Mouse (Mus musculus) intestine, embryonic 14.5 days (tissue): Measurements from ENCODE around the gene B3gnt3. TPM values are rescaled to one million over a fixed set of nuclear protein-coding genes. Genes with fewer than 3 reads are reported as not detected.
"Not testable (repeated sequence)": the region's sequence is repeated elsewhere in the genome, so short reads cannot be mapped to it uniquely, and the experiment has no call there.

Source experiments
- ATAC-seq: fragments of 200-750 bp; cut with Nextera tagmentation; replicated peaks from 2 replicates; pipeline ENCODE4 v1.8.0; 2017; ENCODE audit warnings: low read depth, moderate number of reproducible peaks, moderate TSS enrichment, moderate library complexity; ENCODE audit not compliant: low FRiP score, low TSS enrichment
- DNase-seq: peaks from one replicate; pipeline ENCODE4 v3.0.0-alpha.2; 2018; ENCODE audit warnings: low spot score
- H3K27ac ChIP-seq: fragments of 300-500 bp; sonication (generic); 2 replicates; pipeline ENCODE4 v1.5.1; 2014; ENCODE audit warnings: low read depth, mild to moderate bottlenecking, control low read depth
- H3K27me3 ChIP-seq: fragments of 300-500 bp; sonication (generic); replicated peaks from 2 replicates; pipeline ENCODE4 v1.6.1; 2014; ENCODE audit warnings: low read length, control low read depth; ENCODE audit not compliant: control insufficient read depth, insufficient read depth
- H3K36me3 ChIP-seq: fragments of 300-500 bp; sonication (generic); 2 replicates; pipeline ENCODE4 v1.6.1; 2014; ENCODE audit warnings: low read length, control low read depth; ENCODE audit not compliant: control insufficient read depth, insufficient read depth
- H3K4me1 ChIP-seq: fragments of 300-500 bp; sonication (generic); replicated peaks from 2 replicates; pipeline ENCODE4 v1.6.1; 2014; ENCODE audit warnings: low read length, control low read depth, mixed read lengths; ENCODE audit not compliant: control insufficient read depth, insufficient read depth
- H3K4me2 ChIP-seq: fragments of 300-500 bp; sonication (generic); 2 replicates; pipeline ENCODE4 v1.6.1; 2014; ENCODE audit warnings: low read length
- H3K4me3 ChIP-seq: fragments of 300-500 bp; sonication (generic); 2 replicates; pipeline ENCODE4 v1.5.1; 2014; ENCODE audit warnings: low read depth, low read length, control low read depth, mixed read lengths
- H3K9ac ChIP-seq: fragments of 300-500 bp; sonication (generic); 2 replicates; pipeline ENCODE4 v1.6.1; 2014; ENCODE audit warnings: mild to moderate bottlenecking, low read length
- H3K9me3 ChIP-seq: fragments of 300-500 bp; sonication (generic); 2 replicates; pipeline ENCODE4 v1.6.1; 2016; ENCODE audit warnings: low read length, control low read depth; ENCODE audit not compliant: control insufficient read depth
- WGBS: fragments of 180-500 bp; shearing (Covaris S2); extraction: QIAGEN DNeasy Blood & Tissue Kit; methylation state at CpG from one replicate; pipeline ENCODE4 v1.1.7; 2014; 5-methylcytosine and 5-hydroxymethylcytosine counted together
- polyA plus RNA-seq: library from polyadenylated mRNA; unstranded; fragments of >200 nt; fragmentation: Nextera tagmentation; extraction: Ambion mirVana; gene quantifications from 2 replicates; pipeline ENCODE4 v1.2.1, GENCODE M21; 2014

Gene B3gnt3
- polyA plus RNA-seq, 1 experiment from 2014 or later = 8.4 TPM

GRCm38 (mm10) chr8:71702923-71703322 lies 1.3 kb upstream of the B3gnt3 start:
- H3K4me1 ChIP-seq = no peaks in the 10 kb centered on the region
- no peak overlapping the region for H3K4me2 ChIP-seq
- peaks cover 47% of the 10 kb centered on the region for H3K27me3 ChIP-seq
- ATAC-seq (no peak), DNase-seq (no peak)
- no peaks in the 10 kb centered on the region for H3K9me3 ChIP-seq
- H3K9ac ChIP-seq = no peak overlapping the region
- 61% methylated on average over 3 of the region's 3 CpGs for WGBS
- H3K36me3 ChIP-seq = no peaks in the 10 kb centered on the region
- H3K4me3 ChIP-seq = no peak overlapping the region
- no peak overlapping the region for H3K27ac ChIP-seq

GRCm38 (mm10) chr8:71702087-71702432 lies 471 bp upstream of the B3gnt3 start:
- H3K4me3 ChIP-seq = no peak overlapping the region
- DNase-seq = no peak
- no peak overlapping the region for H3K27ac ChIP-seq
- H3K4me2 ChIP-seq = no peak overlapping the region
- H3K9me3 ChIP-seq = no peaks in the 10 kb centered on the region
- H3K27me3 ChIP-seq = peaks cover 48% of the 10 kb centered on the region
- H3K9ac ChIP-seq = no peak overlapping the region
- no peaks in the 10 kb centered on the region for H3K4me1 ChIP-seq
- 0 out of 2 replicates have a peak, but pooled peaks have one; percentile 24 for ATAC-seq
- 27% methylated on average over 4 of the region's 4 CpGs for WGBS
- no peaks in the 10 kb centered on the region for H3K36me3 ChIP-seq

GRCm38 (mm10) chr8:71700493-71701269 lies 908 bp downstream of the B3gnt3 start:
- no peak overlapping the region for H3K27ac ChIP-seq
- no peaks in the 10 kb centered on the region for H3K4me1 ChIP-seq
- H3K4me2 ChIP-seq = peak overlapping the region; percentile 45
- peak; percentile 37; the same call in 1 of the 2 replicates for ATAC-seq
- DNase-seq = no peak
- H3K4me3 ChIP-seq = peak overlapping the region; percentile 31; the same call in 1 of the 2 replicates
- H3K27me3 ChIP-seq = peaks cover 52% of the 10 kb centered on the region
- no peaks in the 10 kb centered on the region for H3K9me3 ChIP-seq
- no peak overlapping the region for H3K9ac ChIP-seq
- WGBS = 5% methylated on average over 29 of the region's 29 CpGs
- H3K36me3 ChIP-seq = no peaks in the 10 kb centered on the region

- H3K4me2 ChIP-seq, H3K36me3 ChIP-seq, ATAC-seq, H3K4me1 ChIP-seq, DNase-seq, H3K27ac ChIP-seq, H3K4me3 ChIP-seq, H3K9me3 ChIP-seq, H3K9ac ChIP-seq: not testable (repeated sequence)
- 68% methylated on average over 12 of the region's 12 CpGs for WGBS
- peaks cover 74% of the 10 kb centered on the region for H3K27me3 ChIP-seq
These were observed 6.1 kb downstream of the B3gnt3 start for GRCm38 (mm10) chr8:71695456-71695855.

- 0 out of 2 replicates have a peak overlapping the region, but pooled peaks have one; percentile 10 for H3K4me3 ChIP-seq
- H3K27ac ChIP-seq = no peak overlapping the region
- no peaks in the 10 kb centered on the region for H3K9me3 ChIP-seq
- peak overlapping the region; percentile 24 for H3K4me2 ChIP-seq
- peaks cover 78% of the 10 kb centered on the region for H3K27me3 ChIP-seq
- WGBS = 14% methylated on average over 68 of the region's 68 CpGs
- DNase-seq (peak; percentile 60), ATAC-seq (no peak; the same call in 1 of the 2 replicates)
- H3K36me3 ChIP-seq = no peaks in the 10 kb centered on the region
- peaks cover 8% of the 10 kb centered on the region; the same call in 1 of the 2 replicates for H3K4me1 ChIP-seq
- H3K9ac ChIP-seq = no peak overlapping the region
These were observed 8.2 kb downstream of the B3gnt3 start for GRCm38 (mm10) chr8:71693166-71694041.

GRCm38 (mm10) chr8:71692509-71692908 lies 9.1 kb downstream of the B3gnt3 start:
- DNase-seq (no peak), ATAC-seq (no peak)
- WGBS = 9% methylated on average over 30 of the region's 30 CpGs
- Histone ChIP-seq H3K27me3 (peaks cover 86% of the 10 kb centered on the region), H3K9me3 (no peaks in the 10 kb centered on the region), H3K4me1 (peaks cover 8% of the 10 kb centered on the region; the same call in 1 of the 2 replicates), H3K36me3 (no peaks in the 10 kb centered on the region), H3K4me3 (no peak overlapping the region), H3K27ac (no peak overlapping the region), H3K9ac (no peak overlapping the region), H3K4me2 (no peak overlapping the region)

GRCm38 (mm10) chr8:71689028-71689427 lies 12.6 kb downstream of the B3gnt3 start, which contains the start of gene Insl3:
Gene Insl3, plus strand, starts transcription at chr8:71689214.
- DNase-seq (no peak), ATAC-seq (no peak)
- Histone ChIP-seq H3K9me3 (no peaks in the 10 kb centered on the region), H3K4me1 (peaks cover 12% of the 10 kb centered on the region), H3K27me3 (peaks cover 100% of the 10 kb centered on the region), H3K4me3 (no peak within 1 kb of the TSS), H3K36me3 (no peaks in the 10 kb centered on the region), H3K27ac (no peak within 1 kb of the TSS), H3K9ac (no peak within 1 kb of the TSS), H3K4me2 (no peak within 1 kb of the TSS)
- WGBS = 8% methylated on average over 33 of the region's 33 CpGs

- Histone ChIP-seq H3K36me3 (no peaks in the 10 kb centered on the region), H3K9ac (no peak overlapping the region)
These were observed 14.0 kb downstream of the B3gnt3 start for GRCm38 (mm10) chr8:71687616-71688015.

More at GRCm38 (mm10) chr8:71687616-71688015, 14.0 kb downstream of the B3gnt3 start:
- WGBS = 4% methylated on average over 8 of the region's 8 CpGs
- Histone ChIP-seq H3K4me2 (no peak overlapping the region), H3K27me3 (peaks cover 100% of the 10 kb centered on the region), H3K4me1 (peaks cover 5% of the 10 kb centered on the region), H3K9me3 (no peaks in the 10 kb centered on the region), H3K27ac (no peak overlapping the region), H3K4me3 (no peak overlapping the region)
- ATAC-seq (no peak), DNase-seq (no peak)
